Mouse (Mus musculus) spleen, postnatal 36 days (tissue): ENCODE data around the gene Dbx2.

Experiments
- DNase-seq, 2 experiments: peaks; one replicate each; pipeline ENCODE4 v3.0.0; 2022; ENCODE audit warnings: low spot score in 2 of 2, mixed read lengths in 1 of 2

Dbx2 gene

DNA sequence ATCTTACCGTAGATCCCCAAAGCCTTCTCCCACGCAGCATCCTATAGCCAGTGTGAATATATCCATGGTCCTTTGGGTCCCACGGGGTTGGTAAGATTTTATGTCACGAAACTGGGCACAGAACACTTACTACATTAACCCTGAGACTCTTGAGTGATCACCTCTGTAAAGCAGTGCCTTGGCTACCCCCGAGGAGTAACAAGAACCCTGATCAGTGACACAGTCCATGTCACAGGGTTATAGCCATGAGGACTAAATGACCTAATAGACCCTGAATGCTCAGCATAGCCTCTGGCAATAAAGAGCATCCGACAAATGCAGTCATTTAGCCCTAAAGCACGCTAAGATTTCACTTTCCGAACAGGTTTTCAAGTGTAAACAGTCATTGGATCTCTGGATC lies 33.0 kb downstream of the Dbx2 start:
- no peak for DNase-seq

- DNase-seq = no peak
These were observed 43.2 kb downstream of the Dbx2 start for GRCm38 (mm10) chr15:95612600-95612999.

GRCm38 (mm10) chr15:95601179-95601578 lies 54.6 kb downstream of the Dbx2 start:
- DNase-seq = no peak

GRCm38 (mm10) chr15:95598630-95599029 lies 57.1 kb downstream of the Dbx2 start:
- no peak for DNase-seq

DNA sequence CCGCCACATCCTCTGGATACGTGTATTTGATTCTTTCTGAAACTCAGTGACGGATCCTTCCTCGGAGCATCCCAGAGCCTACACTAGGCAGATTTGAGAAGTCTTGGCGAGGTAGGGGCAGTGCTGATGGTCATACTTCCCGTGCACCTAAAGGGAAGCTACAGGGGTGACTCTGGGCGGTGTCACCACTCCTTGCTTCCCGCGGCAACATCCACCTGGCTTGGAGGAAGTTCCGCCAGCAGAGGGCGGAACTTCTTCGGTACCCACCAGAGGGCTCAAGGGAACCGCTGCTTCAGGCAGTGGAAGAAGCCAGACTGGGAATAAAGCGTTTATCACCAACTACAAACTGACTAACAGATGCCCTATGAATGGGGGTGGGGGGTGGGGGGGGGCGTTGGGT lies 68.9 kb downstream of the Dbx2 start:
- DNase-seq = no peak

DNA sequence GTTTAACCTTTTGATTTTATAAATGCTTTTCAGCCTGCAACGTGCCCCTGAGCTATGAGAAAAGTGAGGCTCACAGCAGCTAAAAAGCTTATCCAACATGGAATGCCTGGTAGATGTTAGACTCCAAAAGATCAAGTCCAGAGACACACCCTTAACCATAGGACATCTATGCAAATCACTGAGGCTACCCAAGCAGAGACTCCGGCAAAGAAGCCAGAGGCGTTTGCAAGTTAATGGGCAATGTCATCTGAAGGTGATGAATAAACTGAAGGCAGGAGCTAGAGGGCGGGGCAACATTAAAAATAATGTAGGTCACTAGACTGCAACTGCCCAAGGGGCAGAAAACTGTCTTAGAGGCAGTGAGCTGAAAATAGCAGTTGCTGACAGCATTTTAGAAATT lies 70.9 kb downstream of the Dbx2 start:
- no peak for DNase-seq

DNA sequence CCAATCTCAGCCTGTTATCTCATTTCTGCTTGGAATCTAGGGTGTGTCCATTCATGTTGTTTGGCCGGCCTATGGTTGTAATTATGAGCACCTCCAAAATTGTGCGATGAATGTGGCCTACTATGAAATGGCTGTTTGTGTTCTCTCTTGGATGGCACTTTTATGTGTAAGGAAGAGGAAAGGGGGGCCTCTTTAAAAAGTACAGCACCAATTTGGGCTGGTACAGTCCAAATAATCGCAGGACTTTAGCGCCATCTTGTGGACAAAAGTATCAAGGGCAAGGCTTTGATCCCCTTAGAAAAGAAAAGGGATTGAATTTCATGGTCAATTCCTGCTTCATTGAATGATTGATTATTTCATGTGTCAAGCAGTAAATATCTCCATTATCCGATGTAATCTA lies 81.1 kb downstream of the Dbx2 start:
- no peak for DNase-seq
